Mouse (Mus musculus) lung, postnatal 0 days (tissue): ENCODE measurements around the gene Slc2a5.

ENCODE experiments used
- CTCF ChIP-seq: IDR thresholded peaks from 2 replicates; pipeline ENCODE4 v1.5.1; 2016; ENCODE audit warnings: antibody characterized with exemption, mild to moderate bottlenecking
- EP300 ChIP-seq: IDR thresholded peaks from 2 replicates; pipeline ENCODE4 v1.6.1; 2016; ENCODE audit warnings: antibody characterized with exemption, mild to moderate bottlenecking, control low read depth

DNA sequence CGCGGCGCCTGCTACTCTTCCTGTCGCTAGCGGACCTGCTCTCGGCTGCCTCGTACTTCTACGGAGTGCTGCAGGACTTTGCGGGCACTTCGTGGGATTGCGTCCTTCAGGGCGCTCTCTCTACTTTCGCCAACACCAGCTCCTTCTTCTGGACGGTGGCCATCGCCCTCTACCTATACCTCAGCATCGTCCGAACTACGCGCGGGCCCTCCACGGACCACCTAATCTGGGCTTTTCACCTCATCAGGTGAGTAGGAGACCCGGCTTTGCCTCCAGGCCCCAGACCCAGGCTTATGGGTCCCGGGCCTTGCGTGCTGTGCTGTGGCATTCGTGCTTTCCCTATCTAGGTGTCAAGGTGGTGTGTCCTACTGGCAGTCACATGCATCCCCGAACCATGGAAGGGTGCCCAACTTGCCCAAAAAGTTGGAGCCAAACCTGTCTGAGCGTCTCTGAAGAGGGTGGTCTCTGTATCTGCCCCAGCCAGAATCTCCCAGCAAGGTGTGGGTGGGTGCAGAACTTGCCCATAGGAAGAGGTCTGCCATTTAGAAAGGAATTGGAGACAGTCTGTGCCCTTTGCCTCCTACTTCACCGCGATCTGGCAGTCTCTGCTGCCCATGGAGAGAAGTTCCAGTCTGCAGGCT, 31.1 kb upstream of the Slc2a5 start:
- TF ChIP-seq CTCF (no peak), EP300 (no peak)
